Mouse (Mus musculus) forebrain, postnatal 0 days (tissue): Measurements from ENCODE around the gene Alg6. TPM values are rescaled to one million over a fixed set of nuclear protein-coding genes. Genes with fewer than 3 reads are reported as not detected.

ENCODE experiments used
- ATAC-seq: fragments of 200-750 bp; cut with Nextera tagmentation; 2 replicates; pipeline ENCODE4 v1.8.0; 2017; ENCODE audit warnings: mild to moderate bottlenecking, moderate library complexity
- DNase-seq: peaks from one replicate; pipeline ENCODE4 v3.0.0-alpha.2; 2015
- H3K27ac ChIP-seq: fragments of 300-500 bp; sonication (generic); 2 replicates; pipeline ENCODE4 v1.5.1; 2014; ENCODE audit warnings: low read depth, mild to moderate bottlenecking, antibody characterized with exemption, low read length, moderate library complexity, mixed read lengths
- H3K27me3 ChIP-seq: fragments of 300-500 bp; sonication (generic); 2 replicates; pipeline ENCODE4 v1.6.1; 2014; ENCODE audit warnings: mild to moderate bottlenecking, low read length, mixed read lengths; ENCODE audit not compliant: insufficient read depth
- H3K36me3 ChIP-seq: fragments of 300-500 bp; sonication (generic); 2 replicates; pipeline ENCODE4 v1.6.1; 2014; ENCODE audit warnings: mild to moderate bottlenecking, moderate library complexity; ENCODE audit not compliant: insufficient read depth
- H3K4me1 ChIP-seq: fragments of 300-500 bp; sonication (generic); 2 replicates; pipeline ENCODE4 v1.6.1; 2014; ENCODE audit warnings: antibody characterized with exemption; ENCODE audit not compliant: insufficient read depth
- H3K4me2 ChIP-seq: fragments of 300-500 bp; sonication (generic); 2 replicates; pipeline ENCODE4 v1.6.1; 2014; ENCODE audit warnings: low read depth, mild to moderate bottlenecking, moderate library complexity
- H3K4me3 ChIP-seq: fragments of 300-500 bp; sonication (generic); 2 replicates; pipeline ENCODE4 v1.5.1; 2014; ENCODE audit warnings: low read depth, low read length, mixed read lengths
- H3K9ac ChIP-seq: fragments of 300-500 bp; sonication (generic); 2 replicates; pipeline ENCODE4 v1.6.1; 2014; ENCODE audit warnings: mild to moderate bottlenecking
- H3K9me3 ChIP-seq: fragments of 300-500 bp; sonication (generic); 2 replicates; pipeline ENCODE4 v1.6.1; 2016; ENCODE audit warnings: low read length
- CTCF ChIP-seq: sonication (generic); IDR thresholded peaks from 2 replicates; pipeline ENCODE4 v1.5.1; 2016; ENCODE audit warnings: antibody characterized with exemption, control low read depth, low read depth
- WGBS: fragments of 180-500 bp; shearing (Covaris S2); extraction: QIAGEN DNeasy Blood & Tissue Kit; methylation state at CpG from one replicate; pipeline ENCODE4 v1.1.7; 2014; 5-methylcytosine and 5-hydroxymethylcytosine counted together
- polyA plus RNA-seq: library from polyadenylated mRNA; unstranded; fragments of >200 nt; fragmentation: Nextera tagmentation; extraction: Ambion mirVana; gene quantifications from 2 replicates; pipeline ENCODE4 v1.2.1, GENCODE M21; 2015
- total RNA-seq: library from RNA; depleted of rRNA; stranded (reverse); fragments of >200 nt; gene quantifications from 2 replicates; pipeline ENCODE4 v1.2.3, GENCODE M21; 2014

The Alg6 gene
- total and polyA plus RNA-seq, 2 experiments from 2014 or later = 9.8 to 18.2 TPM

- 90% methylated on average over 6 of the region's 6 CpGs for WGBS
- no peak overlapping the region for H3K4me2 ChIP-seq
- no peaks in the 10 kb centered on the region for H3K4me1 ChIP-seq
- no peak overlapping the region for H3K27ac ChIP-seq
- no peaks in the 10 kb centered on the region for H3K9me3 ChIP-seq
- H3K9ac ChIP-seq = no peak overlapping the region
- H3K4me3 ChIP-seq = no peak overlapping the region
- H3K36me3 ChIP-seq = no peaks in the 10 kb centered on the region
- ATAC-seq (no peak), DNase-seq (no peak)
- no peak for TF ChIP-seq CTCF
- H3K27me3 ChIP-seq = no peaks in the 10 kb centered on the region
These were observed 1.5 kb upstream of the Alg6 start for GRCm38 (mm10) chr4:99713971-99714370.

- Histone ChIP-seq H3K27me3 (no peaks in the 10 kb centered on the region), H3K9ac (peak overlapping the region; percentile 85), H3K4me2 (peak overlapping the region; percentile 96), H3K27ac (peak overlapping the region; percentile 62; the same call in 1 of the 2 replicates), H3K4me1 (no peaks in the 10 kb centered on the region), H3K36me3 (no peaks in the 10 kb centered on the region; the same call in 1 of the 2 replicates), H3K9me3 (no peaks in the 10 kb centered on the region), H3K4me3 (peak overlapping the region; percentile 88)
- WGBS = 30% methylated on average over 25 of the region's 25 CpGs
- TF ChIP-seq CTCF = no peak
- ATAC-seq (peak; percentile 59), DNase-seq (peak; percentile 1)
These were observed 436 bp downstream of the Alg6 start for GRCm38 (mm10) chr4:99715783-99716416.

GRCm38 (mm10) chr4:99717905-99718304 lies 2.4 kb downstream of the Alg6 start:
- no peak for TF ChIP-seq CTCF
- no peak overlapping the region for H3K4me3 ChIP-seq
- H3K27ac ChIP-seq = no peak overlapping the region
- no peaks in the 10 kb centered on the region for H3K9me3 ChIP-seq
- no peaks in the 10 kb centered on the region; the same call in 1 of the 2 replicates for H3K36me3 ChIP-seq
- H3K27me3 ChIP-seq = no peaks in the 10 kb centered on the region
- H3K4me2 ChIP-seq = no peak overlapping the region
- DNase-seq = no peak
- ATAC-seq = no peak
- H3K4me1 ChIP-seq = no peaks in the 10 kb centered on the region
- H3K9ac ChIP-seq = no peak overlapping the region
- WGBS = 89% methylated on average over 4 of the region's 4 CpGs

GRCm38 (mm10) chr4:99724331-99724730 lies 8.9 kb downstream of the Alg6 start:
- H3K36me3 ChIP-seq = peaks cover 19% of the 10 kb centered on the region
- DNase-seq (no peak), ATAC-seq (no peak)
- no peak overlapping the region for H3K4me3 ChIP-seq
- H3K27me3 ChIP-seq = no peaks in the 10 kb centered on the region
- H3K4me1 ChIP-seq = no peaks in the 10 kb centered on the region
- no peak overlapping the region for H3K4me2 ChIP-seq
- H3K9ac ChIP-seq = no peak overlapping the region
- H3K27ac ChIP-seq = no peak overlapping the region
- WGBS = 83% methylated on average over 4 of the region's 4 CpGs
- no peak for TF ChIP-seq CTCF
- H3K9me3 ChIP-seq = no peaks in the 10 kb centered on the region

DNA sequence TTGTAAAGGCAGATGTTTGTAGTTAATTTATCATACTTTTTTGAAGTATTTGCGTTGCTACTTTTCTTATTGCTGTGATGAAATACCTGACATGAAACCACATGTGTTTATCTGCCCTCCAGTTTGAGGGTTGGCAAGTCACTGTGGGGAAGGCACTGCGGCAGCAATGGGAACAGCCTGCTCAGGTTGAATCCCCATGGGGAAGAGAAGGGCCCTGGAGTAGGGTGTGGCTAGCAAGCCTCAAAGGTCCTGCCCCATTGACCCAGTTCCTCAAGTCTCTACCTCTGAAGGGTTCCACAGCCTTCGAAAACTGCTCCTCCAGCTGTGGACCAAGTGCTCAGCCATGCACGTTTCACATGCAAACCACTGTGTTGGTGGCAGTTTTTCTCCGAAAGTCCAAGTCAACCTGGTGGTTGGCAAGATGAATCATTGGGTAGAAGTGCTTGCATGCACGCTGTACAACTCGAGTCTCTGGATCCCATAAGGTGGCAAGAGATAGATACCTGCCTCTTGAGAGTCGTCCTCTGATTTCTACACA lies 10.5 kb downstream of the Alg6 start:
- ATAC-seq = no peak
- Histone ChIP-seq H3K9ac (no peak overlapping the region), H3K27me3 (no peaks in the 10 kb centered on the region), H3K36me3 (peaks cover 21% of the 10 kb centered on the region), H3K4me3 (no peak overlapping the region), H3K27ac (no peak overlapping the region), H3K4me2 (no peak overlapping the region), H3K9me3 (no peaks in the 10 kb centered on the region), H3K4me1 (no peaks in the 10 kb centered on the region)
- no peak for DNase-seq
- TF ChIP-seq CTCF = no peak
- 96% methylated on average over 8 of the region's 8 CpGs for WGBS

DNA sequence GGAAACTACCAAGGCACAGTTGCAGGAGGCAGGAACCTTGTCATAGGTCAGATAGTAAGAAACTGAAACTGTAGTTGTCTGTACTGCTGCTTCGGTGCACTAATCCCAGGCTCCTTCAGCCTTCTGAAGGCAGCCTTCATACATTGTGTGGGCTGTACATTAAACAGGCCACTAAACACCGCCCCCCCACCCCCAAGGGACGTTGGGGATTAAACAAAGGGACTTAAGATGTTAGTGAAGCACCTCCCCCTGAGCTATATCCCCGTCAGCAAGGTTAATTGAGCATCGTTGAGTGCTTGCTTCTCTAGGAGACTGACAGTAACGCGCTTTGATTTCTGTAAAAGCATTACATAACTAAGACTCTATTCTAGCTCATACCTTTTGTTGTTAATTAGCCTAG lies 24.4 kb downstream of the Alg6 start:
- H3K4me1 ChIP-seq = no peaks in the 10 kb centered on the region
- no peak overlapping the region for H3K4me2 ChIP-seq
- no peak overlapping the region for H3K4me3 ChIP-seq
- no peaks in the 10 kb centered on the region for H3K36me3 ChIP-seq
- no peak overlapping the region for H3K27ac ChIP-seq
- 29% methylated on average over 7 of the region's 7 CpGs for WGBS
- H3K9ac ChIP-seq = no peak overlapping the region
- no peaks in the 10 kb centered on the region for H3K9me3 ChIP-seq
- H3K27me3 ChIP-seq = no peaks in the 10 kb centered on the region
- DNase-seq (no peak), ATAC-seq (no peak)
- no peak for TF ChIP-seq CTCF

DNA sequence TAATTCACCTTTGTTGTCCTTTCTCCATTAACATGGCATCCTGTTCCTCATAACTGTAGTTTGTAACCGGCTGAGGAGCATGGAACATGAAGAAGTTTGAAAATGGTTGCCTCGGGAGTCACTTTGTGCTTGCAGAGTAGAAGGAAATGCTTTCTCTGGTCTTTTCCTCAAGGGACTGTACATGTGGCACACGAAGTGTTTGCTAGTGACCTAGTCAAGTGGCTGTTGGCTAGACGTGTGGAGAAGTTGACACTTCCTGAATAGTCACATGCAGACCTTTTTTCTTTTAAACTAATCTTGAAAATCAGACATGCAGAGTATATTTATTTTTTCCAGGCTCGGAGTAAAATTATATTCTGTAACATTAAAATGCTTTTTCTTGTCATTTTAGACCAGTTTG lies 37.0 kb downstream of the Alg6 start:
- Histone ChIP-seq H3K4me1 (no peaks in the 10 kb centered on the region), H3K27me3 (no peaks in the 10 kb centered on the region), H3K9ac (no peak overlapping the region), H3K36me3 (peaks cover 4% of the 10 kb centered on the region; the same call in 1 of the 2 replicates), H3K4me3 (no peak overlapping the region), H3K27ac (no peak overlapping the region), H3K4me2 (no peak overlapping the region), H3K9me3 (no peaks in the 10 kb centered on the region)
- DNase-seq = no peak
- 90% methylated on average over 5 of the region's 5 CpGs for WGBS
- no peak for TF ChIP-seq CTCF
- ATAC-seq = no peak
